Mouse (Mus musculus) cortical plate, adult 2 months (tissue): ENCODE data around the gene Hoxc11.

Source experiments
- CTCF ChIP-seq: fragments of 200-500 bp; IDR thresholded peaks from 2 replicates; pipeline ENCODE4 v1.5.1; 2011; ENCODE audit warnings: mild to moderate bottlenecking, control low read depth, low read length; ENCODE audit not compliant: insufficient read depth; ENCODE audit errors: extremely low read depth
- POLR2A ChIP-seq: fragments of 200-500 bp; IDR thresholded peaks from 2 replicates; pipeline ENCODE4 v1.6.1; 2011; ENCODE audit warnings: mild to moderate bottlenecking, low read length, control low read depth; ENCODE audit not compliant: insufficient read depth; ENCODE audit errors: extremely low read depth

GRCm38 (mm10) chr15:102979936-102980335 lies 25.7 kb downstream of the Hoxc11 start:
- no peak for TF ChIP-seq CTCF
- TF ChIP-seq POLR2A: no peak
